Mouse (Mus musculus) bone marrow macrophage, adult 2 months (primary cell): ENCODE results near the gene Ank3. TPM values are rescaled to one million over a fixed set of nuclear protein-coding genes. Genes with fewer than 3 reads are reported as not detected.

ENCODE experiments used
- H3K27ac ChIP-seq: 2 replicates; pipeline ENCODE4 v1.5.1; 2012; ENCODE audit warnings: low read depth, low read length; ENCODE audit not compliant: insufficient read depth
- H3K4me1 ChIP-seq: 2 replicates; pipeline ENCODE4 v1.6.1; 2012; ENCODE audit warnings: low read length; ENCODE audit not compliant: control insufficient read depth, insufficient read depth
- H3K4me3 ChIP-seq: 2 replicates; pipeline ENCODE4 v1.5.1; 2012; ENCODE audit warnings: mild to moderate bottlenecking, low read length, moderate library complexity; ENCODE audit not compliant: insufficient read depth
- CTCF ChIP-seq: IDR thresholded peaks from 2 replicates; pipeline ENCODE4 v1.5.1; 2012; ENCODE audit warnings: low read depth, mild to moderate bottlenecking, low read length, moderate library complexity
- POLR2A ChIP-seq: IDR thresholded peaks from 2 replicates; pipeline ENCODE4 v1.6.1; 2012; ENCODE audit warnings: mild to moderate bottlenecking, low read depth, low read length, borderline replicate concordance
- polyA plus RNA-seq: library from polyadenylated mRNA; stranded (reverse); fragments of >200 nt; gene quantifications from 2 replicates; pipeline ENCODE4 v1.2.4, GENCODE M21; 2012; ENCODE audit not compliant: missing spikeins, insufficient read depth, insufficient read length

The Ank3 gene
- polyA plus RNA-seq, 1 experiment: 1.5 TPM

DNA sequence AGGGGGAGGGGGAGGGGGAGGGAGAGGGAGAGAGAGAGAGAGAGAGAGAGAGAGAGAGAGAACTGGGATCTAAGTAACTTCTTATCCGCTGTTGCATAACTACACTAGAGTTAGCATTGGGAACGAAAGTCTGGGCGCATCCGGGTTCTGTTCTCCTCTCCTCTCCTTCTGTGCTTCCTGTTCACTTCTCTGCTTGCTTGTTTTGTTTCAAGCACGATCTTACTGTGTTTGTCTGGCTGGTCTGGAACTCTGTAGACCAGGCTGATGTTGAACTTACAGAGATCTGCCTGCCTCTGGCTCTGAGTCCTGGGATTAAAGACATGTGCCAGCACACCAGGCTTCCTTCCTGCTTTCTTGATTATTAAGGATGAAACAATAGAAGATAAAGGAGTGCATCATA is 519.1 kb downstream of the Ank3 start:
- TF ChIP-seq CTCF: no peak
- no peak for TF ChIP-seq POLR2A
- no peak overlapping the region for H3K4me3 ChIP-seq
- H3K27ac ChIP-seq: no peak overlapping the region
- no peaks in the 10 kb centered on the region for H3K4me1 ChIP-seq

DNA sequence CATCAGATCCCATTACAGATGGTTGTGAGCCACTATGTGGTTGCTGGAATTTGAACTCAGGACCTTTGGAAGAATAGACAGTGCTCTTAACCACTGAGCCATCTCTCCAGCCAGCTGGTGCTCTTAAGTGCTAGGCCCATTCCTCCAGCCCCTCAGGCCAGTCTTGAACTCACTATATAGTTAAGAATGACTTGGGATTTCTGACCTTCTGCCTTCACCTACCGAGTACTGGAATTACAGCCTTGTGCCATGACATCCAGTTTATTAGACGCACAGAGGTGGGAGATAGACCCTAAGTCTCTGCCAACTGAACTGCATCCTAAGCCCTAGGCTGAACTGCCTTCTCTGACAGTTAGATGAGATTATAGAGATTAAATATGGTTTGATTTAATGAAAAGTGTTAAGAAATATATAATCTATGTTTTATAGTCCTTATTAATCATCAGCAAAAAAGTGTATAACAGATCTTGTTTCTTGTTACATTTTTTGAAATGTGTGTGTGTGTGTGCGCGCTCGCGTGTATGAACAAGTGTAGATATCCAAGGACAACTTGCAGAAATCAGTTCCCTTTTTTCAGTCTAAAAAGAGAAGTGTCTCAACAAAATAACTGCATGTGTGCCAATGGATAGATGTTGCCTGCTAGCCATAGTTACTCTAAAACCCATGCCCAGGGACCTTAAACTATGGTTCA is 520.0 kb downstream of the Ank3 start:
- no peak for TF ChIP-seq CTCF
- no peak for TF ChIP-seq POLR2A
- Histone ChIP-seq H3K4me1 (no peaks in the 10 kb centered on the region), H3K4me3 (no peak overlapping the region), H3K27ac (no peak overlapping the region)

DNA sequence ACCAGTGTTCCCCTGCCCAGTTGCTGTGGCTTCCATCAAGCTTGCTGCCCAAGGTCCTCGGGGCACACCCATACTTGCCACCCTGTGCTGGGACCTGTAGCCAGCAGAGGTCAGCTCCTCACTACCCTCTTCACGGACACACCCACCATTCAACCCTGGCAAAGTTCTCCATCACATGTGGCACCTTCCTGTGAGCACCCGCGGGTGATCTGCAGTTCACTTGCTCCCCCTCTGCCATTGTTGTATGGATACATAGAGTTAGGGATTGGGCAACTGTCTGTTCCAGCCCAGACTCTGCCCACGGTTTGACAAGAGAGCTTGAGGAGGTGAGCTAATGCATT is 520.5 kb downstream of the Ank3 start:
- Histone ChIP-seq H3K27ac (no peak overlapping the region), H3K4me1 (no peaks in the 10 kb centered on the region), H3K4me3 (no peak overlapping the region)
- TF ChIP-seq POLR2A (no peak), CTCF (no peak)

DNA sequence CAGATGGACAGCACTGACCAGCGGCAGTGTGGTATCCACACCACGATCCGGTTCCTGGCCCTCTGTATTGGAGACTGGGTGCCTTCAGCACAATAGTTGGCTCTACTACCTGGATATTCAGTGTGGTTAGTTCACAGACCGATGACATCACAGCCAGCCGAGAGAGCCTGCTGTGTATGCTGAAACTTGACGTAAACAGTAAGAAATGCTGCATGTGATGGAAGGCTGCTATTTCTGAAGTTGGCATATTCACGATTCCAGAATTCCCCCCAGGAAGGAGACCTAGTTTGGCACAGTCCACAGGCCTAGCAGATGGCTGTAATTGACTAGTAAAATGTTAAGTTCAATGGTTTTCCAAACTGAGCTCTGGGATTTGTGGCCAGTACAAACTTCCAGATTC is 521.2 kb downstream of the Ank3 start:
- no peak for TF ChIP-seq POLR2A
- TF ChIP-seq CTCF: no peak
- H3K27ac ChIP-seq: no peak overlapping the region
- no peak overlapping the region for H3K4me3 ChIP-seq
- H3K4me1 ChIP-seq: no peaks in the 10 kb centered on the region

DNA sequence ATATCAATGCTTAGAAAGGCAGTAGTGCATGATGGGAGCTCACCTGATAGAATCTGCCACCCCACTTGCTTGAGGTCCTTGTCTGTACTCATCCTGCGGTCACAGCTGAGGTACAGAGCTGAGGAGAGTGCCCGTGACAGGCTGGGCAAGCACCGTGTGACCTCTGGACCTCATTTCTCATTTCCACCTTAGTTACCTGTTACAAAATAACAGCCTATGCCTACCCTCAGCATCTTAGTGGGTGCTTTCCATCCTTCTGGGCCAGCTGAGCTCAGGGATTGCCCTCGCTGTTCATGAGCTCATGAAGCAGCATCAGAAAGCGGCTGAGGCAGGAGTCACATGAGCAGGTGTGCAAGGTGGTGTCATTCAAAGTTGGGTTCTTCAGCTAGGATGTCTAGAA is 523.5 kb downstream of the Ank3 start:
- H3K27ac ChIP-seq: no peak overlapping the region
- H3K4me3 ChIP-seq: no peak overlapping the region
- no peaks in the 10 kb centered on the region for H3K4me1 ChIP-seq
- TF ChIP-seq POLR2A (no peak), CTCF (no peak)

DNA sequence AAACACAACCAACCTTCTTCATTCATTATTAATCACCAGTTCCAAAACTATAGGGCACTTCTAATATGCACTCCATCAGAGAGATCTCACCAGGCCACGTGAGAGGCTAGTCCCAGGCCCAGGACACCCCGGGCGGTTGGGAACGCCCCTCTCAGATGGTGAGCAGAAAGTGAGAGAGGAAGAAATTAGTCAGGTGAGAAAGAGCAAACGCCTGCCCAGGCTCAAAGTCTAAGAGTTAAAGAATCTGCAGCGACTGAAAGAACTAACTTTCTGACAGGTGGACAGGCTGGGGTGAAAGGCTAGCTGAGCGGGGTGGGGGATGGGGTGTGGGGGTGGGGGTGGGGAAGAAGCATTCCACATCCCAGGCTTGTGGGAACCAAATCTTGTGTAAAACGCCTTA is 525.2 kb downstream of the Ank3 start:
- no peaks in the 10 kb centered on the region for H3K4me1 ChIP-seq
- H3K4me3 ChIP-seq: no peak overlapping the region
- TF ChIP-seq CTCF (no peak), POLR2A (no peak)
- no peak overlapping the region for H3K27ac ChIP-seq

DNA sequence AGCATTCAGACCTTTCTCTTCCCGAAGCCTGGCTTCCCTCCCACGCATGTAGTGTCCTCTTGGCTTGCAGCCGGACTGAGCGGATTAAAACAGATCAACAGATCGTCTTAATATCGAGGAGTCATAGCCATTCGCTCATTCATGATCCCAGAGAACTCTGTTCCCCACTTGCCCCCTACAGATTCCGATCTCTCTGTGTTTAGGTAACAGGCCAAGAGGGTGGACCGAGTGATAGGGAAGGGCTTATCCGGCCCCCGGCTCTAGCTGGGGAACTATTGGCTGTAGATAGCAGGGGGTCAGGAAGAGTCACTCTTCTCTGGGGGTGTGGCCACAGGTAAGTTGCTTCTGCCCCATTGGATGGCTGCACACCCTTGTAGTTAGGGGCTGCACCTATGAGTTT is 525.7 kb downstream of the Ank3 start:
- TF ChIP-seq POLR2A: no peak
- Histone ChIP-seq H3K27ac (no peak overlapping the region), H3K4me1 (no peaks in the 10 kb centered on the region), H3K4me3 (no peak overlapping the region)

DNA sequence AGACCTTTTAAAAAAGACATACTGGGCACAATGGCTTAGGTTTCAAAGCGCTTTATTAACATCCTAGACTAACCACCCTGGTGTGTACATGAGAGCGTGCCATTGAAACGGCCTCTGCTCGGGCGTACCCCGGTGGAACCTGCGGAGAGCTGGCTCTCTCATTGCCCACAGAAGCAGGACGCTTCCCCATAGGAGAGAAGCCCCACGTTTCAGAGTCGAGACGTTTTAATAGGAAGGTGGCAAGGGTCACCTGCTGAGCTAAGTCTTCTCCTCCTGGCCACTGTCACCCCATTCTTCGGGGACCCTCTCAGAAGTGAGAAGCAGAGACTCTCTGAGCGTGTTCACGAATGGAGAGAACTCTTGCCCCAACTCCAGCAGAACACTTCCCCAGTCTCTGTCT is 526.3 kb downstream of the Ank3 start:
- no peak for TF ChIP-seq CTCF
- TF ChIP-seq POLR2A: no peak
- no peak overlapping the region for H3K4me3 ChIP-seq
- no peaks in the 10 kb centered on the region for H3K4me1 ChIP-seq
- no peak overlapping the region for H3K27ac ChIP-seq

DNA sequence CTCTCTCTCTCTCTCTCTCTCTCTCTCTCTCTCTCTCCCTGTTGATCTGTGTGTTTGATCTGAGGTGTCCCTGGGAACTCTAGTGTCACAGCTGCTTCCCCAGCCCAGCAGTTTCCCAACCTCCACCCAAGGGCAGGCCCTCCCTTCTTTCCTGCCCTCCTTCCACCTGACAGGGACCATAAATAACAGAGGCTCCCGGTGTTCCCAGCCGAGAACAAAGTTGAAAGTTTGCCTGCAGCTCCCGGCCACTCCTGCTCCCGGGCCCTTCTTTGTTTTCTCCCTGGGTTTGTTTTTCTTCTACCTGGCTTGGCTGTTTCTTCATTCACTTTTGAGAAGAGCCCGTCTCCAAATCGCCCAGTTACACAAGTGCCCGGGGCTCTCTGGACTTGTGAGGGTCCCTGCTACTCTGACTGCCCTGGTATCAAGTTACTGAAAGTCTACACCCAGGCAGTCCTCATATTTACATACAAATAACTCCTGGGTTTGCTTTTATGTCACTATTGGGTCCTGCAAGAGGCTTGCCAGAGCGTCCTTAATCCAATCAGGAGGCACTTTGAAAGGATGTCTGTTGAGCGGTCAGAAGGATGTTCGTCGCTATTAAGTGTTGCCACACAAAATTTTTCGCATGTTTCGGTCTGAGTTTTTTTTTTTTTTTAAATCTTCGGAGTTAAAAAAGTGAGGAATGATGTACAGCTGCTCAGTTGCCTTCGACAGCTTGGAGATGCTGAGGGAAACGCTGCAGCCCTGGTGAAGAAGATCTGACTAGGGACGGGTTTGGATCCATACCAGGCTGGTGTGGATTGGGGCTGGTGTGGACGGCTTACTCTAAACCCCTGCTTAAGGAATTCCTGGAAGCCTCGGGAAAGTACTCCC is 526.9 kb downstream of the Ank3 start:
- Histone ChIP-seq H3K27ac (no peak overlapping the region), H3K4me1 (no peaks in the 10 kb centered on the region), H3K4me3 (no peak overlapping the region)
- TF ChIP-seq POLR2A (no peak), CTCF (no peak)

DNA sequence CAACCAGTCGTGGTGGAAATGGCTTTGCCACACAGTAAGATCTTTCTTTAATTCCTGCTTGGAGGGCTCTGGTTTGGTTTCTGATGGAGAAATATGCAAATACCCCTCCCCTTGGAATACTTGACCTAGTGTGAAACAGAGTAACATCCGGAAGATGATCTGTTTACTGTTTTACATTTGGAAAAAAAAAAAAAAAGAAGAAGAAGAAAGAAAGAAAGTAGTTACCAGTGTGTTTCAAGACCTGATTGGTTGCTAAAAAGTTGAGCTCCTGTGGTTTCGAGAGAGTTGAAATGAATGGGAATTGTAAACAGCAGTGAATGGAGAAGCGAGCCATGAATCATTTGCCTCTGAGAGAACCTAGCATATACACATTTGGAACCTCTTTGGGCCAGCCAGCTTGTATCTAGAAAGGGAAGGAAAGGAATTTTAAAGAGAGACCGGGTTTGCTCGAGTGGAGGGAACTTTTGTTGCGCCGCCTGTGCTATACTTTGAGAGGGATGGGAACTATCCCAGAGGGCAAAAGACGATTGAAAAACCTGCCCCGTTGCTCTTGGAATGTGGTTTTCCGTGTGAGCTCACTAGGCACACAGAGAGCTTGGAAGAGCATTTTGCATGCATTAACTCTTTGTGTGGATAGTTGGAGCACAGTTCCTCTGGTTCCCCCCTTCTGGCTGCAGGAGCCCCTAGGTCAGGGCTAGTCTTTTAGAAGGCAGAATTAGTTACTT is 527.7 kb downstream of the Ank3 start:
- Histone ChIP-seq H3K27ac (no peak overlapping the region), H3K4me3 (no peak overlapping the region), H3K4me1 (no peaks in the 10 kb centered on the region)
- TF ChIP-seq POLR2A (no peak), CTCF (no peak)
